16 mouse cellular contexts compared by ENCODE assay signal in genomic region chr6:100244474-100244873, GRCm38 (mm10).
"Had no signal": no experiment of that assay in that cellular context is flagged by ENCODE, and none has a peak within 500 bp of the region (broad histone marks: within the 10 kb centered on the region; RNA-seq: fewer than 3 reads in every experiment).

No protein-coding gene starts in this region.

- H3K36me3 ChIP-seq: neural tube, embryonic 13.5 days; neural tube, embryonic 15.5 days; stomach, embryonic 15.5 days had no signal

- H3K4me1 ChIP-seq: neural tube, embryonic 15.5 days had no signal

- H3K27me3 ChIP-seq: neural tube, embryonic 13.5 days; neural tube, embryonic 15.5 days; stomach, embryonic 15.5 days had no signal

- H3K4me3 ChIP-seq: neural tube, embryonic 13.5 days; neural tube, embryonic 15.5 days; stomach, embryonic 15.5 days had no signal

- H3K27ac ChIP-seq: neural tube, embryonic 13.5 days; neural tube, embryonic 15.5 days; stomach, embryonic 15.5 days; stomach, postnatal 0 days had no signal

- H3K9ac ChIP-seq: neural tube, embryonic 13.5 days; neural tube, embryonic 15.5 days; stomach, embryonic 15.5 days had no signal

- H3K9me3 ChIP-seq: neural tube, embryonic 13.5 days; neural tube, embryonic 15.5 days; stomach, embryonic 15.5 days had no signal

- H3K4me2 ChIP-seq: neural tube, embryonic 13.5 days; neural tube, embryonic 15.5 days; stomach, embryonic 15.5 days had no signal

- DNase-seq: retina, postnatal 1 day; right cerebral cortex, adult 18-20 months; right cerebral cortex, postnatal 14 days; right cerebral cortex, postnatal 25 days; right cerebral cortex, postnatal 4 days; spleen, adult 18-20 months; thymus, adult 18-20 months; thymus, adult 2 months; thymus, postnatal 14 days; thymus, postnatal 25 days; thymus, postnatal 36 days; thymus, postnatal 4 days had no signal
